Mouse (Mus musculus) forebrain, embryonic 16.5 days (tissue): ENCODE data around the gene Stard7. TPM values are rescaled to one million over a fixed set of nuclear protein-coding genes. Genes with fewer than 3 reads are reported as not detected.
"Not testable (repeated sequence)": the region's sequence is repeated elsewhere in the genome, so short reads cannot be mapped to it uniquely, and the experiment has no call there.

Source experiments
- ATAC-seq: fragments of 200-750 bp; cut with Nextera tagmentation; 2 replicates; pipeline ENCODE4 v1.8.0; 2017; ENCODE audit warnings: mild to moderate bottlenecking, moderate library complexity
- H3K27ac ChIP-seq: fragments of 300-500 bp; sonication (generic); 2 replicates; pipeline ENCODE4 v1.5.1; 2014; ENCODE audit warnings: low read length, control low read depth
- H3K27me3 ChIP-seq: fragments of 300-500 bp; sonication (generic); replicated peaks from 2 replicates; pipeline ENCODE4 v1.6.1; 2014; ENCODE audit warnings: low read length; ENCODE audit not compliant: control insufficient read depth, insufficient read depth
- H3K36me3 ChIP-seq: fragments of 300-500 bp; sonication (generic); 2 replicates; pipeline ENCODE4 v1.6.1; 2014; ENCODE audit not compliant: control insufficient read depth, insufficient read depth
- H3K4me1 ChIP-seq: fragments of 300-500 bp; sonication (generic); replicated peaks from 2 replicates; pipeline ENCODE4 v1.6.1; 2014; ENCODE audit warnings: low read length; ENCODE audit not compliant: control insufficient read depth, insufficient read depth
- H3K4me2 ChIP-seq: fragments of 300-500 bp; sonication (generic); 2 replicates; pipeline ENCODE4 v1.6.1; 2014; ENCODE audit warnings: mild to moderate bottlenecking, low read length, control low read depth
- H3K4me3 ChIP-seq: fragments of 300-500 bp; sonication (generic); replicated peaks from 2 replicates; pipeline ENCODE4 v1.5.1; 2014; ENCODE audit warnings: mild to moderate bottlenecking, low read length, control low read depth
- H3K9ac ChIP-seq: fragments of 300-500 bp; sonication (generic); replicated peaks from 2 replicates; pipeline ENCODE4 v1.6.1; 2014; ENCODE audit warnings: low read depth, low read length, control low read depth
- H3K9me3 ChIP-seq: fragments of 300-500 bp; sonication (generic); 2 replicates; pipeline ENCODE4 v1.6.1; 2016; ENCODE audit warnings: low read length; ENCODE audit not compliant: control insufficient read depth
- WGBS: fragments of 180-500 bp; shearing (Covaris S2); extraction: QIAGEN DNeasy Blood & Tissue Kit; methylation state at CpG from one replicate; pipeline ENCODE4 v1.1.7; 2014; 5-methylcytosine and 5-hydroxymethylcytosine counted together
- polyA plus RNA-seq: library from polyadenylated mRNA; unstranded; fragments of >200 nt; fragmentation: Nextera tagmentation; extraction: Ambion mirVana; gene quantifications from 2 replicates; pipeline ENCODE4 v1.2.1, GENCODE M21; 2015

Stard7 gene
- polyA plus RNA-seq, 1 experiment from 2014 or later, result 98.3 TPM

GRCm38 (mm10) chr2:127272049-127272448 lies 2.0 kb downstream of the Stard7 start:
- not testable (repeated sequence) for H3K4me2 ChIP-seq, H3K4me3 ChIP-seq, H3K27ac ChIP-seq, ATAC-seq, H3K36me3 ChIP-seq, H3K27me3 ChIP-seq, H3K9me3 ChIP-seq, H3K9ac ChIP-seq
- 96% methylated on average over 4 of the region's 4 CpGs for WGBS
- H3K4me1 ChIP-seq, result peaks cover 20% of the 10 kb centered on the region

GRCm38 (mm10) chr2:127272806-127273205 lies 2.8 kb downstream of the Stard7 start:
- Histone ChIP-seq H3K4me3 (no peak overlapping the region), H3K9me3 (no peaks in the 10 kb centered on the region), H3K27me3 (no peaks in the 10 kb centered on the region), H3K4me1 (peaks cover 20% of the 10 kb centered on the region), H3K27ac (no peak overlapping the region), H3K36me3 (no peaks in the 10 kb centered on the region), H3K9ac (no peak overlapping the region), H3K4me2 (no peak overlapping the region)
- no peak for ATAC-seq
- WGBS, result 98% methylated on average over 3 of the region's 3 CpGs

GRCm38 (mm10) chr2:127274590-127274989 lies 4.6 kb downstream of the Stard7 start:
- H3K4me3 ChIP-seq, result no peak overlapping the region
- WGBS, result 98% methylated on average over 2 of the region's 2 CpGs
- H3K36me3 ChIP-seq, result no peaks in the 10 kb centered on the region
- no peak for ATAC-seq
- H3K9me3 ChIP-seq, result no peaks in the 10 kb centered on the region
- no peaks in the 10 kb centered on the region for H3K27me3 ChIP-seq
- H3K4me2 ChIP-seq, result no peak overlapping the region
- H3K4me1 ChIP-seq, result peaks cover 20% of the 10 kb centered on the region
- no peak overlapping the region for H3K9ac ChIP-seq
- H3K27ac ChIP-seq, result no peak overlapping the region

- Histone ChIP-seq H3K4me2 (no peak overlapping the region), H3K4me3 (no peak overlapping the region), H3K9ac (no peak overlapping the region), H3K36me3 (no peaks in the 10 kb centered on the region), H3K27me3 (no peaks in the 10 kb centered on the region), H3K9me3 (no peaks in the 10 kb centered on the region), H3K4me1 (peaks cover 20% of the 10 kb centered on the region), H3K27ac (no peak overlapping the region)
- no peak for ATAC-seq
- 69% methylated on average over 5 of the region's 5 CpGs for WGBS
Measured at GRCm38 (mm10) chr2:127275551-127276320, 5.7 kb downstream of the Stard7 start.

- Histone ChIP-seq H3K27me3 (no peaks in the 10 kb centered on the region), H3K9ac (no peak overlapping the region), H3K27ac (no peak overlapping the region), H3K4me1 (peaks cover 9% of the 10 kb centered on the region), H3K9me3 (no peaks in the 10 kb centered on the region), H3K4me3 (no peak overlapping the region), H3K36me3 (no peaks in the 10 kb centered on the region), H3K4me2 (no peak overlapping the region)
- no peak for ATAC-seq
Measured at GRCm38 (mm10) chr2:127278162-127278561, 8.1 kb downstream of the Stard7 start.

- 89% methylated on average over 4 of the region's 4 CpGs for WGBS
- H3K4me3 ChIP-seq, result no peak overlapping the region
- H3K9ac ChIP-seq, result no peak overlapping the region
- no peak overlapping the region for H3K27ac ChIP-seq
- peaks cover 34% of the 10 kb centered on the region for H3K36me3 ChIP-seq
- no peaks in the 10 kb centered on the region for H3K27me3 ChIP-seq
- no peak overlapping the region for H3K4me2 ChIP-seq
- no peaks in the 10 kb centered on the region for H3K4me1 ChIP-seq
- no peak for ATAC-seq
- no peaks in the 10 kb centered on the region for H3K9me3 ChIP-seq
Measured at GRCm38 (mm10) chr2:127292250-127292649, 22.2 kb downstream of the Stard7 start.

- Histone ChIP-seq H3K4me1 (no peaks in the 10 kb centered on the region), H3K27me3 (no peaks in the 10 kb centered on the region), H3K4me2 (no peak overlapping the region), H3K27ac (no peak overlapping the region), H3K9me3 (no peaks in the 10 kb centered on the region), H3K36me3 (peaks cover 36% of the 10 kb centered on the region), H3K4me3 (no peak overlapping the region), H3K9ac (no peak overlapping the region)
- 93% methylated on average over 7 of the region's 7 CpGs for WGBS
- ATAC-seq, result no peak
Measured at GRCm38 (mm10) chr2:127297001-127297805, 27.2 kb downstream of the Stard7 start.

- Histone ChIP-seq H3K4me1 (no peaks in the 10 kb centered on the region), H3K27ac (no peak overlapping the region), H3K9me3 (no peaks in the 10 kb centered on the region), H3K9ac (no peak overlapping the region), H3K4me3 (no peak overlapping the region), H3K36me3 (peaks cover 34% of the 10 kb centered on the region), H3K4me2 (no peak overlapping the region), H3K27me3 (no peaks in the 10 kb centered on the region)
- 97% methylated on average over 1 of the region's 1 CpGs for WGBS
- no peak for ATAC-seq
Measured at GRCm38 (mm10) chr2:127298056-127298455, 28.0 kb downstream of the Stard7 start.

GRCm38 (mm10) chr2:127300701-127301100 lies 30.7 kb downstream of the Stard7 start:
- WGBS, result 93% methylated on average over 3 of the region's 3 CpGs
- H3K36me3 ChIP-seq, result peaks cover 19% of the 10 kb centered on the region
- H3K9me3 ChIP-seq, result no peaks in the 10 kb centered on the region
- H3K4me3 ChIP-seq, result no peak overlapping the region
- no peak overlapping the region for H3K4me2 ChIP-seq
- no peak overlapping the region for H3K27ac ChIP-seq
- H3K4me1 ChIP-seq, result no peaks in the 10 kb centered on the region
- H3K9ac ChIP-seq, result no peak overlapping the region
- ATAC-seq, result no peak
- H3K27me3 ChIP-seq, result no peaks in the 10 kb centered on the region
